Mouse (Mus musculus): Measurements from ENCODE around the gene 2410137M14Rik.

GRCm38 (mm10) chr17:36971172-36971850, 9.7 kb downstream of the 2410137M14Rik start:
- TF ChIP-seq TAL1 (IDR thresholded peaks at IDR 0.05; ENCODE audit: low read length) = no peak
- TF ChIP-seq GATA1 (IDR thresholded peaks at IDR 0.05; ENCODE audit: low read length) = no peak
